ENCODE assay signal across 24 mouse cellular contexts in genomic region chr14:32627271-32627670, GRCm38 (mm10). TPM values are rescaled to one million over a fixed set of nuclear protein-coding genes. Genes with fewer than 3 reads are reported as not detected.
"Had no signal": no experiment of that assay in that cellular context is flagged by ENCODE, and none has a peak within 500 bp of the region (broad histone marks: within the 10 kb centered on the region; RNA-seq: fewer than 3 reads in every experiment).

No protein-coding gene starts in this region.

- H3K9me3 ChIP-seq: limb, embryonic 12.5 days; limb, embryonic 15.5 days; midbrain, embryonic 12.5 days; stomach, embryonic 15.5 days had no signal

- H3K36me3 ChIP-seq: limb, embryonic 12.5 days; limb, embryonic 15.5 days; midbrain, embryonic 12.5 days; stomach, embryonic 15.5 days had no signal

- ATAC-seq: intestine, postnatal 0 days; liver, postnatal 0 days; lung, postnatal 0 days; midbrain, embryonic 16.5 days had no signal

- H3K4me1 ChIP-seq: limb, embryonic 12.5 days; limb, embryonic 15.5 days; midbrain, embryonic 12.5 days; stomach, embryonic 15.5 days had no signal

- H3K4me3 ChIP-seq: layer of hippocampus, adult 2 months; limb, embryonic 12.5 days; limb, embryonic 15.5 days; midbrain, embryonic 12.5 days; stomach, embryonic 15.5 days had no signal

- DNase-seq: kidney, adult 9 months; kidney, postnatal 14 days; layer of hippocampus, adult 9-11 months; liver, postnatal 0 days; lung, embryonic 14.5 days; right cerebral cortex, postnatal 14 days; spleen, adult 18-20 months; thymus, postnatal 36 days had no signal

- H3K9ac ChIP-seq: limb, embryonic 12.5 days; limb, embryonic 15.5 days; liver, embryonic 14.5 days; liver, postnatal 0 days; lung, embryonic 14.5 days; midbrain, embryonic 12.5 days; stomach, embryonic 15.5 days had no signal

- H3K27me3 ChIP-seq: limb, embryonic 12.5 days; limb, embryonic 15.5 days; stomach, embryonic 15.5 days had no signal

- H3K4me2 ChIP-seq: limb, embryonic 12.5 days; limb, embryonic 15.5 days; liver, embryonic 11.5 days; lung, embryonic 14.5 days; midbrain, embryonic 12.5 days; stomach, embryonic 15.5 days had no signal

- H3K27ac ChIP-seq: layer of hippocampus, adult 2 months; limb, embryonic 12.5 days; limb, embryonic 15.5 days; liver, embryonic 14.5 days; macrophage; midbrain, embryonic 12.5 days; stomach, embryonic 15.5 days had no signal

RNA-seq across cellular contexts. Expression of gene Prrxl1, which starts 28.1 kb away (rescaled TPM):
- total RNA-seq: layer of hippocampus, postnatal 25 days; left cerebral cortex, postnatal 10 days; left cerebral cortex, postnatal 36 days; megakaryocyte, adult 5-6 weeks had no signal
- polyA plus RNA-seq: large intestine, adult 2 months; liver, embryonic 11.5 days; liver, embryonic 14.5 days; liver, postnatal 0 days; lung, embryonic 14.5 days; macrophage had no signal

RNA-seq across cellular contexts. Expression of gene 3425401B19Rik, which starts 57.8 kb away (rescaled TPM):
- total RNA-seq: megakaryocyte, adult 5-6 weeks had no signal
- polyA plus RNA-seq: liver, embryonic 11.5 days; liver, embryonic 14.5 days; macrophage; midbrain, embryonic 16.5 days had no signal
